Mouse (Mus musculus): Measurements from ENCODE around the gene Batf2. TPM values are rescaled to one million over a fixed set of nuclear protein-coding genes. Genes with fewer than 3 reads are reported as not detected.
"Not testable (repeated sequence)": the region's sequence is repeated elsewhere in the genome, so short reads cannot be mapped to it uniquely, and the experiment has no call there.

The Batf2 gene
- polyA plus RNA-seq, 1 experiment from 2014 or later: not detected

- Histone ChIP-seq H3K9me3 (replicated peaks; ENCODE audit: control insufficient read depth, low read length) (no peaks in the 10 kb centered on the region), H3K4me3 (ENCODE audit: low read depth, low read length) (peak overlapping the region; percentile 40), H3K4me2 (peak overlapping the region; percentile 52), H3K27me3 (ENCODE audit: control insufficient read depth, insufficient read depth, low read length) (no peaks in the 10 kb centered on the region), H3K4me1 (ENCODE audit: control insufficient read depth, insufficient read depth, low read length) (peaks cover under 1% of the 10 kb centered on the region; the same call in 1 of the 2 replicates), H3K9ac (ENCODE audit: low read depth, low read length) (peak overlapping the region; percentile 61), H3K36me3 (ENCODE audit: control insufficient read depth, insufficient read depth, low read length) (no peaks in the 10 kb centered on the region), H3K27ac (ENCODE audit: low read depth, low read length) (peak overlapping the region; percentile 52)
- ATAC-seq (replicated peaks; ENCODE audit: insufficient number of reproducible peaks, low FRiP score, low TSS enrichment): no peak
- 69% methylated on average over 10 of the region's 10 CpGs for WGBS (ENCODE audit: insufficient replicate concordance)
These were observed 13.8 kb upstream of the Batf2 start for GRCm38 (mm10) chr19:6126789-6127580.

GRCm38 (mm10) chr19:6127760-6128341 is 12.9 kb upstream of the Batf2 start, which contains the start of gene Snx15:
Snx15 (minus strand) TSS chr19:6128304.
- ATAC-seq (replicated peaks; ENCODE audit: insufficient number of reproducible peaks, low FRiP score, low TSS enrichment): peak; percentile 85
- H3K4me3 ChIP-seq (ENCODE audit: low read depth, low read length): peak within 1 kb of the TSS; percentile 40
- H3K4me2 ChIP-seq: peak within 1 kb of the TSS; percentile 52
- H3K36me3 ChIP-seq (ENCODE audit: control insufficient read depth, insufficient read depth, low read length): no peaks in the 10 kb centered on the region
- under 1% methylated on average over 32 of the region's 32 CpGs for WGBS (ENCODE audit: insufficient replicate concordance)
- peak within 1 kb of the TSS; percentile 52 for H3K27ac ChIP-seq (ENCODE audit: low read depth, low read length)
- peak within 1 kb of the TSS; percentile 61 for H3K9ac ChIP-seq (ENCODE audit: low read depth, low read length)
- H3K4me1 ChIP-seq (ENCODE audit: control insufficient read depth, insufficient read depth, low read length): no peaks in the 10 kb centered on the region
- no peaks in the 10 kb centered on the region for H3K27me3 ChIP-seq (ENCODE audit: control insufficient read depth, insufficient read depth, low read length)
- H3K9me3 ChIP-seq (replicated peaks; ENCODE audit: control insufficient read depth, low read length): no peaks in the 10 kb centered on the region

DNA sequence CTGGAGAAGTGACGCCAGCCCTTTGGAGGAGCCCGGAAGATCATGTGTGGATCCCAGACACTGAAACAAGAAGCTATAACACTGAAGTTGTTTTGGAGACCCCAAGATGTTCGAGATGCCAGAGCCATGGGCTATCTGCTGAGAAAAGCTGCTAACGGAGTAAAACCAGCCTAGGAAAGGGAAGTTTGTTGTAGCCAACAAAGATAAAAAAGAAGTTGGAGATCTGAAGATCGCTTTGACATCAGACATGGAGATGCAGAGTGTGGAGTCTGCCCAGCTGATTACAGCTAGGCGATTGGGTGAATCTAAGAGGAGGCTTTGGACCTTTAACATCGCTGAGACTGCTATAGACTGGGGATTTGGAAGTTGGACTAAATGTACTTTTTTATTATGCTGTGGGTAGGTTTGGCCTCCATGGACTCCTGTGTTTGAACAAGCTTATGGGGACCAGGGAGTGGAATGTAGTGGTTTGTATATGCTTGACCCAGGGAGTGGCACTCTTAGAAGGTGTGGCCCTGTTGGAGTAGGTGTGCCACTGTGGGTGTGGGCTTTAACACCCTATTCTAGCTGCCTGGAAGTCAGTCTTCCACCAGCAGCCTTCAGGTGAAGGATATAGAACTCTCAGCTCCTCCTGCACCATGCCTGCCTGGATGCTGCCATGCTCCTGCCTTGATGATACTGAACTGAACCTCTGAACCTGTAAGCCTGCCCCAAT is 10.2 kb upstream of the Batf2 start:
- not testable (repeated sequence) for H3K4me3 ChIP-seq (ENCODE audit: low read depth, low read length); H3K36me3 ChIP-seq (ENCODE audit: control insufficient read depth, insufficient read depth, low read length); H3K9ac ChIP-seq (ENCODE audit: low read depth, low read length); H3K27ac ChIP-seq (ENCODE audit: low read depth, low read length); H3K9me3 ChIP-seq (replicated peaks; ENCODE audit: control insufficient read depth, low read length); H3K4me2 ChIP-seq; H3K4me1 ChIP-seq (ENCODE audit: control insufficient read depth, insufficient read depth, low read length); ATAC-seq (replicated peaks; ENCODE audit: insufficient number of reproducible peaks, low FRiP score, low TSS enrichment); H3K27me3 ChIP-seq (ENCODE audit: control insufficient read depth, insufficient read depth, low read length)
- 70% methylated on average over 7 of the region's 7 CpGs for WGBS (ENCODE audit: insufficient replicate concordance)

- no peaks in the 10 kb centered on the region for H3K9me3 ChIP-seq (replicated peaks; ENCODE audit: control insufficient read depth, low read length)
- H3K36me3 ChIP-seq (ENCODE audit: control insufficient read depth, insufficient read depth, low read length): peaks cover 2% of the 10 kb centered on the region
- ATAC-seq (replicated peaks; ENCODE audit: insufficient number of reproducible peaks, low FRiP score, low TSS enrichment): peak; percentile 29; the same call in 1 of the 2 replicates
- 81% methylated on average over 7 of the region's 7 CpGs for WGBS (ENCODE audit: insufficient replicate concordance)
- H3K4me2 ChIP-seq: peak overlapping the region; percentile 37
- H3K4me3 ChIP-seq (ENCODE audit: low read depth, low read length): no peak overlapping the region
- no peaks in the 10 kb centered on the region for H3K4me1 ChIP-seq (ENCODE audit: control insufficient read depth, insufficient read depth, low read length)
- no peaks in the 10 kb centered on the region for H3K27me3 ChIP-seq (ENCODE audit: control insufficient read depth, insufficient read depth, low read length)
- H3K9ac ChIP-seq (ENCODE audit: low read depth, low read length): 0 out of 2 replicates have a peak overlapping the region, but pooled peaks have one; percentile 16
- peak overlapping the region; percentile 70 for H3K27ac ChIP-seq (ENCODE audit: low read depth, low read length)
These were observed 8.5 kb upstream of the Batf2 start for GRCm38 (mm10) chr19:6132171-6132827.

GRCm38 (mm10) chr19:6133197-6133596 is 7.6 kb upstream of the Batf2 start:
- not testable (repeated sequence) for H3K9ac ChIP-seq (ENCODE audit: low read depth, low read length); ATAC-seq (replicated peaks; ENCODE audit: insufficient number of reproducible peaks, low FRiP score, low TSS enrichment); H3K4me3 ChIP-seq (ENCODE audit: low read depth, low read length); H3K4me1 ChIP-seq (ENCODE audit: control insufficient read depth, insufficient read depth, low read length); H3K27me3 ChIP-seq (ENCODE audit: control insufficient read depth, insufficient read depth, low read length); H3K36me3 ChIP-seq (ENCODE audit: control insufficient read depth, insufficient read depth, low read length); H3K9me3 ChIP-seq (replicated peaks; ENCODE audit: control insufficient read depth, low read length)
- H3K4me2 ChIP-seq: peak overlapping the region; percentile 37
- H3K27ac ChIP-seq (ENCODE audit: low read depth, low read length): peak overlapping the region; percentile 70; the same call in 1 of the 2 replicates
- 36% methylated on average over 1 of the region's 1 CpGs for WGBS (ENCODE audit: insufficient replicate concordance)

GRCm38 (mm10) chr19:6136397-6136796 is 4.4 kb upstream of the Batf2 start:
- Histone ChIP-seq H3K36me3 (ENCODE audit: control insufficient read depth, insufficient read depth, low read length) (peaks cover 2% of the 10 kb centered on the region), H3K4me1 (ENCODE audit: control insufficient read depth, insufficient read depth, low read length) (no peaks in the 10 kb centered on the region), H3K9ac (ENCODE audit: low read depth, low read length) (no peak overlapping the region; the same call in 1 of the 2 replicates), H3K4me3 (ENCODE audit: low read depth, low read length) (no peak overlapping the region), H3K4me2 (no peak overlapping the region), H3K27me3 (ENCODE audit: control insufficient read depth, insufficient read depth, low read length) (no peaks in the 10 kb centered on the region), H3K9me3 (replicated peaks; ENCODE audit: control insufficient read depth, low read length) (no peaks in the 10 kb centered on the region), H3K27ac (ENCODE audit: low read depth, low read length) (no peak overlapping the region)
- ATAC-seq (replicated peaks; ENCODE audit: insufficient number of reproducible peaks, low FRiP score, low TSS enrichment): no peak
- 87% methylated on average over 3 of the region's 3 CpGs for WGBS (ENCODE audit: insufficient replicate concordance)

- Histone ChIP-seq H3K4me2 (peak overlapping the region; percentile 78), H3K4me1 (ENCODE audit: control insufficient read depth, insufficient read depth, low read length) (no peaks in the 10 kb centered on the region), H3K27me3 (ENCODE audit: control insufficient read depth, insufficient read depth, low read length) (no peaks in the 10 kb centered on the region), H3K36me3 (ENCODE audit: control insufficient read depth, insufficient read depth, low read length) (peaks cover 2% of the 10 kb centered on the region), H3K9ac (ENCODE audit: low read depth, low read length) (peak overlapping the region; percentile 83; the same call in 1 of the 2 replicates), H3K9me3 (replicated peaks; ENCODE audit: control insufficient read depth, low read length) (no peaks in the 10 kb centered on the region), H3K27ac (ENCODE audit: low read depth, low read length) (no peak overlapping the region), H3K4me3 (ENCODE audit: low read depth, low read length) (peak overlapping the region; percentile 68; the same call in 1 of the 2 replicates)
- no peak for ATAC-seq (replicated peaks; ENCODE audit: insufficient number of reproducible peaks, low FRiP score, low TSS enrichment)
- WGBS (ENCODE audit: insufficient replicate concordance): 91% methylated on average over 6 of the region's 6 CpGs
These were observed 1.1 kb upstream of the Batf2 start for GRCm38 (mm10) chr19:6139701-6140100.

GRCm38 (mm10) chr19:6140374-6140677 is 457 bp upstream of the Batf2 start:
- Histone ChIP-seq H3K4me2 (peak overlapping the region; percentile 78), H3K27me3 (ENCODE audit: control insufficient read depth, insufficient read depth, low read length) (no peaks in the 10 kb centered on the region), H3K4me1 (ENCODE audit: control insufficient read depth, insufficient read depth, low read length) (no peaks in the 10 kb centered on the region), H3K4me3 (ENCODE audit: low read depth, low read length) (peak overlapping the region; percentile 68), H3K27ac (ENCODE audit: low read depth, low read length) (peak overlapping the region; percentile 96), H3K36me3 (ENCODE audit: control insufficient read depth, insufficient read depth, low read length) (peaks cover 2% of the 10 kb centered on the region), H3K9me3 (replicated peaks; ENCODE audit: control insufficient read depth, low read length) (no peaks in the 10 kb centered on the region), H3K9ac (ENCODE audit: low read depth, low read length) (peak overlapping the region; percentile 83)
- no peak; the same call in 1 of the 2 replicates for ATAC-seq (replicated peaks; ENCODE audit: insufficient number of reproducible peaks, low FRiP score, low TSS enrichment)
- 6% methylated on average over 16 of the region's 16 CpGs for WGBS (ENCODE audit: insufficient replicate concordance)

All from heart, embryonic 11.5 days (tissue).